ENCODE assay signal across 9 mouse cellular contexts in the genomic region with DNA sequence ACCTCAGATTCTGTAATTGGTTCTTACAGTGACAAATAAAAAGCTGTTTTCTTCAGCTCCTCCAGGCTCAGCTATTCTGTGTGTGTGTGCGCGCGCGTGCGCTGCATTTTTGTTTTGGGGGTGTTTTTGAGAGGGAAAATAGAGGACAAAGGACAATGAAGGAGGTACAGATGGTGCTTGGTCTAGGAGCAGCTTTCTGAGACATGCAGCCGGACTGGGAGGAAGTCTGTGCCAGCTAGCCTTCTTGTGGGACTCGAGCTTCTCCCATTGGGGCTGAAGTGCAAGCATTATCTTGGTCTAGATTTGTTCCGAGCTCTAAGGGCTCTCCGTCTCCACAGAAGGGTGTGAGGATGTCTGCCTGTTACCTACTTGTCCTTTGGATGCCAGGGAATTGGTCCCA. TPM values are rescaled to one million over a fixed set of nuclear protein-coding genes. Genes with fewer than 3 reads are reported as not detected.
DNase-seq lines count a peak whose midpoint lies in the region; ATAC-seq and TF ChIP-seq lines count a peak whose summit lies in the region.
"Had no signal": no experiment of that assay in that cellular context is flagged by ENCODE, and none has a peak within 500 bp of the region (broad histone marks: within the 10 kb centered on the region; RNA-seq: fewer than 3 reads in every experiment).

No protein-coding gene starts in this region.

- DNase-seq in gastrocnemius, adult 2 months = no peak
- DNase-seq in gastrocnemius, adult 18-20 months (ENCODE audit: low spot score) = no peak
- no peak for DNase-seq in stomach, postnatal 0 days (ENCODE audit: low spot score)
- no peak for DNase-seq in liver, embryonic 13.5 days
- DNase-seq in adrenal gland, adult (ENCODE audit: inconsistent age in 2 of 2, low spot score in 1 of 2) = no peak
- DNase-seq: right cerebral cortex, postnatal 25 days had no signal

- no peak overlapping the region for H3K9ac ChIP-seq in stomach, embryonic 15.5 days
- H3K9ac ChIP-seq in stomach, postnatal 0 days (ENCODE audit: low read length) = no peak overlapping the region
- peak overlapping the region; percentile 81; the same call in 1 of the 2 replicates for H3K9ac ChIP-seq in liver, embryonic 13.5 days

- H3K36me3 ChIP-seq in stomach, embryonic 15.5 days = peaks cover 48% of the 10 kb centered on the region
- peaks cover 23% of the 10 kb centered on the region for H3K36me3 ChIP-seq in stomach, postnatal 0 days (ENCODE audit: control insufficient read depth, insufficient read depth, low read length)
- peaks cover 74% of the 10 kb centered on the region for H3K36me3 ChIP-seq in liver, embryonic 13.5 days

- no peaks in the 10 kb centered on the region for H3K27me3 ChIP-seq in stomach, embryonic 15.5 days (replicated peaks)
- H3K27me3 ChIP-seq in stomach, postnatal 0 days (ENCODE audit: control insufficient read depth, insufficient read depth, low read length) = no peaks in the 10 kb centered on the region
- H3K27me3 ChIP-seq in liver, embryonic 13.5 days = no peaks in the 10 kb centered on the region

- H3K9me3 ChIP-seq in stomach, embryonic 15.5 days = no peaks in the 10 kb centered on the region
- no peaks in the 10 kb centered on the region for H3K9me3 ChIP-seq in stomach, postnatal 0 days (ENCODE audit: control insufficient read depth, low read length)
- H3K9me3 ChIP-seq in liver, embryonic 13.5 days (replicated peaks) = no peaks in the 10 kb centered on the region

- no peak overlapping the region for H3K4me3 ChIP-seq in gastrocnemius, adult 2 months
- no peak overlapping the region for H3K4me3 ChIP-seq in stomach, embryonic 15.5 days (replicated peaks)
- no peak overlapping the region for H3K4me3 ChIP-seq in stomach, postnatal 0 days (ENCODE audit: low read depth, low read length)
- H3K4me3 ChIP-seq in liver, embryonic 13.5 days (replicated peaks) = peak overlapping the region; percentile 76; the same call in 1 of the 2 replicates

- intact Hi-C loops in gastrocnemius, adult 2 months (cut with DNase I) = no loop called here

- no peak for TF ChIP-seq EP300 in stomach, postnatal 0 days (optimal IDR thresholded peaks at IDR 0.05)

- WGBS in stomach, embryonic 15.5 days = 91% methylated on average over 9 of the region's 9 CpGs
- 84% methylated on average over 9 of the region's 9 CpGs for WGBS in stomach, postnatal 0 days
- 87% methylated on average over 9 of the region's 9 CpGs for WGBS in liver, embryonic 13.5 days (ENCODE audit: insufficient replicate concordance)

- no peak for TF ChIP-seq CTCF in gastrocnemius, adult 2 months (IDR thresholded peaks at IDR 0.05)
- no peak for TF ChIP-seq CTCF in stomach, postnatal 0 days (IDR thresholded peaks at IDR 0.05; ENCODE audit: low read depth)

- H3K4me1 ChIP-seq in stomach, embryonic 15.5 days = peaks cover 16% of the 10 kb centered on the region; the same call in 1 of the 2 replicates
- no peaks in the 10 kb centered on the region; the same call in 1 of the 2 replicates for H3K4me1 ChIP-seq in stomach, postnatal 0 days (replicated peaks; ENCODE audit: control insufficient read depth, insufficient read depth)
- H3K4me1 ChIP-seq in liver, embryonic 13.5 days (replicated peaks) = peaks cover 42% of the 10 kb centered on the region

- H3K4me2 ChIP-seq in stomach, embryonic 15.5 days = no peak overlapping the region
- H3K4me2 ChIP-seq in stomach, postnatal 0 days (replicated peaks; ENCODE audit: low read depth) = no peak overlapping the region
- peak overlapping the region; percentile 80 for H3K4me2 ChIP-seq in liver, embryonic 13.5 days

- ATAC-seq in stomach, embryonic 15.5 days (ENCODE audit: insufficient read depth, low FRiP score, low read depth) = no peak
- no peak for ATAC-seq in stomach, postnatal 0 days (ENCODE audit: low FRiP score, low TSS enrichment)
- ATAC-seq in liver, embryonic 13.5 days (ENCODE audit: low read depth) = no peak
- ATAC-seq in inflammation-experienced regulatory T-cells, adult 6 months = no peak
- no peak for ATAC-seq in CD4-positive, CD25-positive, alpha-beta regulatory T cell, adult 4 months

- H3K27ac ChIP-seq in gastrocnemius, adult 2 months = peak overlapping the region; percentile 90; the same call in 1 of the 2 replicates
- H3K27ac ChIP-seq in stomach, embryonic 15.5 days = peak overlapping the region; percentile 83; the same call in 1 of the 2 replicates
- H3K27ac ChIP-seq in stomach, postnatal 0 days (replicated peaks) = no peak overlapping the region
- H3K27ac ChIP-seq in liver, embryonic 13.5 days = peak overlapping the region; percentile 75; the same call in 1 of the 2 replicates

RNA-seq across cellular contexts. Expression of a gene that starts 1.4 kb away (rescaled TPM):
- 10 to 100 TPM in 1 of 2 experiments, 1 to 10 TPM in 1; 7.9 to 10.4 TPM for total RNA-seq in gastrocnemius, adult 2 months (2021)
- total RNA-seq in gastrocnemius, adult 18-20 months (2021) = 1 to 10 TPM; 7.6 to 8.2 TPM
- 29.1 and 31.8 TPM in 2 replicates for polyA plus RNA-seq in stomach, embryonic 15.5 days (2015; fragmentation: Nextera tagmentation; extraction: Ambion mirVana)
- 14.9 and 15.8 TPM in 2 replicates for polyA plus RNA-seq in stomach, postnatal 0 days (2015; fragmentation: Nextera tagmentation; extraction: Ambion mirVana)
- 18.7 and 20.2 TPM in 2 replicates for polyA plus RNA-seq in liver, embryonic 13.5 days (2015; fragmentation: Nextera tagmentation; extraction: Ambion mirVana)
- polyA plus RNA-seq in inflammation-experienced regulatory T-cells, adult 6 months (2017; shearing (Covaris generic)) = 10 to 100 TPM; 17.6 to 38.3 (median 35.3) TPM
- 10 to 100 TPM; 30.3 to 67.9 TPM for polyA plus RNA-seq in CD4-positive, CD25-positive, alpha-beta regulatory T cell, adult 4 months (2017; shearing (Covaris generic))

RNA-seq across cellular contexts. Expression of a gene that starts 10.6 kb away (rescaled TPM):
- total RNA-seq in gastrocnemius, adult 2 months (2021) = 10 to 100 TPM; 23.5 to 27.2 TPM
- total RNA-seq in gastrocnemius, adult 18-20 months (2021) = 10 to 100 TPM; 21.6 to 24.2 TPM
- 132 and 142 TPM in 2 replicates for polyA plus RNA-seq in stomach, embryonic 15.5 days (2015; fragmentation: Nextera tagmentation; extraction: Ambion mirVana)
- polyA plus RNA-seq in stomach, postnatal 0 days (2015; fragmentation: Nextera tagmentation; extraction: Ambion mirVana) = 68.0 and 69.3 TPM in 2 replicates
- 99.5 and 114 TPM in 2 replicates for polyA plus RNA-seq in liver, embryonic 13.5 days (2015; fragmentation: Nextera tagmentation; extraction: Ambion mirVana)
- 10 to 100 TPM; 78.8 to 96.7 (median 81.2) TPM for polyA plus RNA-seq in inflammation-experienced regulatory T-cells, adult 6 months (2017; shearing (Covaris generic))
- polyA plus RNA-seq in CD4-positive, CD25-positive, alpha-beta regulatory T cell, adult 4 months (2017; shearing (Covaris generic)) = 100 to 1,000 TPM in 1 of 2 experiments, 10 to 100 TPM in 1; 81.7 to 126 TPM

RNA-seq across cellular contexts. Expression of a gene that starts 14.6 kb away (rescaled TPM):
- total RNA-seq in gastrocnemius, adult 2 months (2021) = 100 to 1,000 TPM; 423 to 463 TPM
- 100 to 1,000 TPM; 452 to 469 TPM for total RNA-seq in gastrocnemius, adult 18-20 months (2021)
- 383 and 461 TPM in 2 replicates for polyA plus RNA-seq in stomach, embryonic 15.5 days (2015; fragmentation: Nextera tagmentation; extraction: Ambion mirVana)
- 240 and 247 TPM in 2 replicates for polyA plus RNA-seq in stomach, postnatal 0 days (2015; fragmentation: Nextera tagmentation; extraction: Ambion mirVana)
- polyA plus RNA-seq in liver, embryonic 13.5 days (2015; fragmentation: Nextera tagmentation; extraction: Ambion mirVana) = 298 and 320 TPM in 2 replicates
- 100 to 1,000 TPM; 465 to 725 (median 677) TPM for polyA plus RNA-seq in inflammation-experienced regulatory T-cells, adult 6 months (2017; shearing (Covaris generic))
- 100 to 1,000 TPM; 667 to 787 TPM for polyA plus RNA-seq in CD4-positive, CD25-positive, alpha-beta regulatory T cell, adult 4 months (2017; shearing (Covaris generic))

RNA-seq across cellular contexts. Expression of a gene that starts 22.9 kb away (rescaled TPM):
- total RNA-seq in gastrocnemius, adult 2 months (2021) = 1 to 10 TPM; 3.4 to 6.2 TPM
- 1 to 10 TPM; 3.1 to 4.5 TPM for total RNA-seq in gastrocnemius, adult 18-20 months (2021)
- 31.7 and 32.6 TPM in 2 replicates for polyA plus RNA-seq in stomach, embryonic 15.5 days (2015; fragmentation: Nextera tagmentation; extraction: Ambion mirVana)
- 24.6 and 26.6 TPM in 2 replicates for polyA plus RNA-seq in stomach, postnatal 0 days (2015; fragmentation: Nextera tagmentation; extraction: Ambion mirVana)
- polyA plus RNA-seq in liver, embryonic 13.5 days (2015; fragmentation: Nextera tagmentation; extraction: Ambion mirVana) = 14.4 and 15.2 TPM in 2 replicates
- 10 to 100 TPM; 20.3 to 25.7 (median 20.4) TPM for polyA plus RNA-seq in inflammation-experienced regulatory T-cells, adult 6 months (2017; shearing (Covaris generic))
- polyA plus RNA-seq in CD4-positive, CD25-positive, alpha-beta regulatory T cell, adult 4 months (2017; shearing (Covaris generic)) = 10 to 100 TPM; 18.7 to 24.9 TPM

RNA-seq across cellular contexts. Expression of a gene that starts 23.1 kb away (rescaled TPM):
- 1 to 10 TPM; 7.3 TPM for total RNA-seq in gastrocnemius, adult 2 months (2021)
- 1 to 10 TPM; 7.8 TPM for total RNA-seq in gastrocnemius, adult 18-20 months (2021)
- 3.3 and 3.4 TPM in 2 replicates for polyA plus RNA-seq in stomach, embryonic 15.5 days (2015; fragmentation: Nextera tagmentation; extraction: Ambion mirVana)
- 3.0 and 3.6 TPM in 2 replicates for polyA plus RNA-seq in stomach, postnatal 0 days (2015; fragmentation: Nextera tagmentation; extraction: Ambion mirVana)
- 2.7 and 2.8 TPM in 2 replicates for polyA plus RNA-seq in liver, embryonic 13.5 days (2015; fragmentation: Nextera tagmentation; extraction: Ambion mirVana)
- polyA plus RNA-seq in inflammation-experienced regulatory T-cells, adult 6 months (2017; shearing (Covaris generic)) = 10 to 100 TPM in 1 of 3 experiments, 1 to 10 TPM in 2; 3.2 to 22.7 (median 3.4) TPM
- polyA plus RNA-seq in CD4-positive, CD25-positive, alpha-beta regulatory T cell, adult 4 months (2017; shearing (Covaris generic)) = 1 to 10 TPM; 5.1 to 9.2 TPM
